Mouse (Mus musculus): Measurements from ENCODE around the gene Svs5. TPM values are rescaled to one million over a fixed set of nuclear protein-coding genes. Genes with fewer than 3 reads are reported as not detected.

The Svs5 gene
- polyA plus RNA-seq, 2 experiments, result not detected

- WGBS, result 79% methylated on average over 5 of the region's 5 CpGs
Measured at GRCm38 (mm10) chr2:164359031-164359430, 26.5 kb downstream of the Svs5 start.

GRCm38 (mm10) chr2:164359668-164360067, 27.1 kb downstream of the Svs5 start:
- Histone ChIP-seq H3K27me3 (ENCODE audit: control insufficient read depth, insufficient read depth, low read length) (no peaks in the 10 kb centered on the region), H3K27ac (replicated peaks; ENCODE audit: low read depth, low read length) (no peak overlapping the region), H3K36me3 (ENCODE audit: control insufficient read depth, insufficient read depth, low read length) (no peaks in the 10 kb centered on the region), H3K9ac (ENCODE audit: low read depth, low read length, severe bottlenecking) (no peak overlapping the region), H3K9me3 (ENCODE audit: control insufficient read depth, low read length) (no peaks in the 10 kb centered on the region), H3K4me1 (ENCODE audit: control insufficient read depth, insufficient read depth, low read length) (no peaks in the 10 kb centered on the region), H3K4me3 (replicated peaks; ENCODE audit: low read length) (no peak overlapping the region), H3K4me2 (replicated peaks; ENCODE audit: low read depth, low read length, severe bottlenecking) (no peak overlapping the region)
- 79% methylated on average over 5 of the region's 5 CpGs for WGBS
- TF ChIP-seq POLR2A (IDR thresholded peaks at IDR 0.05; ENCODE audit: borderline replicate concordance, extremely low read depth, insufficient read depth, insufficient read length), result no peak
- no peak for DNase-seq (ENCODE audit: low spot score)
- no peak for ATAC-seq (ENCODE audit: low FRiP score, low read depth)

More at GRCm38 (mm10) chr2:164359031-164359430, 26.5 kb downstream of the Svs5 start:
- no peak overlapping the region for H3K9ac ChIP-seq (ENCODE audit: low read depth, low read length, severe bottlenecking)
- ATAC-seq (ENCODE audit: low FRiP score, low read depth) (no peak), DNase-seq (ENCODE audit: low spot score) (no peak)
- no peak overlapping the region for H3K27ac ChIP-seq (replicated peaks; ENCODE audit: low read depth, low read length)
- no peak overlapping the region for H3K4me3 ChIP-seq (replicated peaks; ENCODE audit: low read length)
- no peaks in the 10 kb centered on the region for H3K4me1 ChIP-seq (ENCODE audit: control insufficient read depth, insufficient read depth, low read length)
- no peak overlapping the region for H3K4me2 ChIP-seq (replicated peaks; ENCODE audit: low read depth, low read length, severe bottlenecking)
- H3K36me3 ChIP-seq (ENCODE audit: control insufficient read depth, insufficient read depth, low read length), result no peaks in the 10 kb centered on the region
- H3K9me3 ChIP-seq (ENCODE audit: control insufficient read depth, low read length), result no peaks in the 10 kb centered on the region
- no peaks in the 10 kb centered on the region for H3K27me3 ChIP-seq (ENCODE audit: control insufficient read depth, insufficient read depth, low read length)
- no peak for TF ChIP-seq POLR2A (IDR thresholded peaks at IDR 0.05; ENCODE audit: borderline replicate concordance, extremely low read depth, insufficient read depth, insufficient read length)

DNA sequence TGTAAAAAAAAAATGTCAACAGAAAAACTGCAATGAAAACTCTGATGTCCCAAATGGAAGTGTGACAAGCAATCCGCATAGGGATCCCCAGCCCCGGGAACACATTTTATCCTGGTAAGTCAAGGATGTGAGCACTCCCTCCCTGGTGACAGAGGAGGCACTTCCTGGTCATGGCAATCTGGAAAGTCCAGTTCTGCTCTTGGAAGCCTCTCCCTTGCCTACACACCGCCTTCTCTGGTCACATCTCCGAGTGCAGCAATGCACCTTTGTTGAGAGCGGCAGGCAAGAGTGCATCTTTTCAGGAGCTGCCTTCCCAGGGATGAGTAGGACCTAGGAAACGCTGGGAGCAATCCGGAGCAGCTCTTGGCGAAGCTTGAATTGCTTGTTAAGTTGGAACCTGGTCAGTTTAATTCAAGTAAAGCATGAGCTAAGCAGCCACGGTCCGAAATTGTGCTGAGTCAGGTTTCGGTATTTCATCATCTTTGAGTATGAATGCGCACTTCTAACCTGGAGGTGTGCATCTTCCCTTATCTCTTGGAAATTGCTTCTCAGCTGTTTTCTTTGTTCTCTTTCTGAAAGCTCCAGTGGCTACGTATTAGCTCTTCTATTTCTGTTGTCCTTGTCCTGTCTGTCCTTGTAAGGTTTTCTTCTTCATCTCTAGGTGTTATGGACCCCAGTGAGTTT, 28.6 kb downstream of the Svs5 start:
- H3K9ac ChIP-seq (ENCODE audit: low read depth, low read length, severe bottlenecking), result no peak overlapping the region
- no peak for TF ChIP-seq POLR2A (IDR thresholded peaks at IDR 0.05; ENCODE audit: borderline replicate concordance, extremely low read depth, insufficient read depth, insufficient read length)
- no peaks in the 10 kb centered on the region for H3K4me1 ChIP-seq (ENCODE audit: control insufficient read depth, insufficient read depth, low read length)
- ATAC-seq (ENCODE audit: low FRiP score, low read depth), result no peak
- no peak overlapping the region for H3K4me2 ChIP-seq (replicated peaks; ENCODE audit: low read depth, low read length, severe bottlenecking)
- DNase-seq (ENCODE audit: low spot score), result no peak
- H3K36me3 ChIP-seq (ENCODE audit: control insufficient read depth, insufficient read depth, low read length), result no peaks in the 10 kb centered on the region
- 38% methylated on average over 13 of the region's 13 CpGs for WGBS
- H3K4me3 ChIP-seq (replicated peaks; ENCODE audit: low read length), result no peak overlapping the region
- H3K27ac ChIP-seq (replicated peaks; ENCODE audit: low read depth, low read length), result no peak overlapping the region
- no peaks in the 10 kb centered on the region for H3K9me3 ChIP-seq (ENCODE audit: control insufficient read depth, low read length)
- H3K27me3 ChIP-seq (ENCODE audit: control insufficient read depth, insufficient read depth, low read length), result no peaks in the 10 kb centered on the region

DNA sequence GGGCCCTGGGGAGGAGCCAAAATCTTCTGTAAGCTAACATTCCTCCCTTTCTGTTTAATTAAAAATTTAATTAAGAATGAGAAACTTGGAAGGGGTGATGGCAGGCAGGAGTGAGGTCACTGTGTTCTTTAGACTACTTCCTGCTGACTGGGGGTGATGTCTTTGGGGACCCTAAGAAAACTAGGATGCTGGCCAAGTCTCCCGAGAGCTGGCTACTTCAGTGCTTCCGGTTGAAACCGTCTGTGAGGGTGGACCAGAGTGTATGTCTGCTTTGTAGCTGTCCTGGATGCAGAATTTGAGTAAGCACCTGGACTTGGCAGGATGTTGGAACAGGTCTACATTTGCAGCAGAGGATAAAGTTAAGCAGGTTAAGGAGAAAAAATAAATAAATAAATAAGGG, 34.4 kb downstream of the Svs5 start:
- H3K27ac ChIP-seq (replicated peaks; ENCODE audit: low read depth, low read length), result no peak overlapping the region
- WGBS, result 49% methylated on average over 3 of the region's 3 CpGs
- no peaks in the 10 kb centered on the region for H3K27me3 ChIP-seq (ENCODE audit: control insufficient read depth, insufficient read depth, low read length)
- no peaks in the 10 kb centered on the region for H3K9me3 ChIP-seq (ENCODE audit: control insufficient read depth, low read length)
- no peak overlapping the region for H3K4me2 ChIP-seq (replicated peaks; ENCODE audit: low read depth, low read length, severe bottlenecking)
- H3K36me3 ChIP-seq (ENCODE audit: control insufficient read depth, insufficient read depth, low read length), result no peaks in the 10 kb centered on the region
- no peak for TF ChIP-seq POLR2A (IDR thresholded peaks at IDR 0.05; ENCODE audit: borderline replicate concordance, extremely low read depth, insufficient read depth, insufficient read length)
- H3K4me1 ChIP-seq (ENCODE audit: control insufficient read depth, insufficient read depth, low read length), result no peaks in the 10 kb centered on the region
- ATAC-seq (ENCODE audit: low FRiP score, low read depth), result 0 out of 2 replicates have a peak, but pooled peaks have one; percentile 34
- no peak overlapping the region for H3K9ac ChIP-seq (ENCODE audit: low read depth, low read length, severe bottlenecking)
- no peak overlapping the region for H3K4me3 ChIP-seq (replicated peaks; ENCODE audit: low read length)
- DNase-seq (ENCODE audit: low spot score), result no peak

DNA sequence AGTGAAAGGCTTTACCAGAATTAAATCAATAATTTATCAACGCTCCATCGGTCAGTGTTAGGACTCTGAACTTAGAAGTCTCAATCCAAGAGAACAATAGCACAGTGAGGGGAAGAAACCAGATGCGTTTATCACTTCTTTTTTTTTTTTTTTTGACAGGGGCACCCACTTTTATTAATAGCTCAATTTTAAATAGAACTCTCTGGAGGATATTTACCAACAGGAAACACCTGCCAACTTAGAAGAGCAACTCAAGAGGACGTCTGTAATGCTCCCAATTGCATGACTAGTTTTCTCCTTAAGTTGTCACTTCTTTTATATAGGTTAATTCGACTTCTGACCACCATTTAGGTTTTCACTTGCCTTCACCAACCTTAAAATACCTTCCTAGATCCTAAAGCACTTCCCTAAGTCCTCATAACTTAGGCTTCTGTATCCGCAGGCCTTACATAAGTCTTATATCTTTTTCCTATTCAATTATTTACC, 36.1 kb downstream of the Svs5 start:
- no peaks in the 10 kb centered on the region for H3K9me3 ChIP-seq (ENCODE audit: control insufficient read depth, low read length)
- TF ChIP-seq POLR2A (IDR thresholded peaks at IDR 0.05; ENCODE audit: borderline replicate concordance, extremely low read depth, insufficient read depth, insufficient read length), result no peak
- WGBS, result 79% methylated on average over 6 of the region's 6 CpGs
- no peak overlapping the region for H3K9ac ChIP-seq (ENCODE audit: low read depth, low read length, severe bottlenecking)
- no peaks in the 10 kb centered on the region for H3K36me3 ChIP-seq (ENCODE audit: control insufficient read depth, insufficient read depth, low read length)
- no peak overlapping the region for H3K4me3 ChIP-seq (replicated peaks; ENCODE audit: low read length)
- no peaks in the 10 kb centered on the region for H3K4me1 ChIP-seq (ENCODE audit: control insufficient read depth, insufficient read depth, low read length)
- no peaks in the 10 kb centered on the region for H3K27me3 ChIP-seq (ENCODE audit: control insufficient read depth, insufficient read depth, low read length)
- H3K27ac ChIP-seq (replicated peaks; ENCODE audit: low read depth, low read length), result no peak overlapping the region
- DNase-seq (ENCODE audit: low spot score) (no peak), ATAC-seq (ENCODE audit: low FRiP score, low read depth) (no peak)
- no peak overlapping the region for H3K4me2 ChIP-seq (replicated peaks; ENCODE audit: low read depth, low read length, severe bottlenecking)
